Mouse (Mus musculus): ENCODE measurements around the gene Ckb. TPM values are rescaled to one million over a fixed set of nuclear protein-coding genes. Genes with fewer than 3 reads are reported as not detected.
"Not testable (repeated sequence)": the region's sequence is repeated elsewhere in the genome, so short reads cannot be mapped to it uniquely, and the experiment has no call there.

Gene Ckb
- polyA plus RNA-seq, 1 experiment, result 0.38 TPM

- Histone ChIP-seq H3K36me3 (ENCODE audit: control insufficient read depth) (no peaks in the 10 kb centered on the region; the same call in none of the 2 replicates), H3K9me3 (ENCODE audit: control insufficient read depth, low read length) (peaks cover 7% of the 10 kb centered on the region; the same call in 1 of the 2 replicates), H3K27me3 (ENCODE audit: control insufficient read depth) (peaks cover 43% of the 10 kb centered on the region), H3K4me3 (replicated peaks) (no peak overlapping the region), H3K4me1 (ENCODE audit: control insufficient read depth) (peaks cover 22% of the 10 kb centered on the region)
- TF ChIP-seq GATA1 (IDR thresholded peaks at IDR 0.05; ENCODE audit: low read length) (no peak), TAL1 (IDR thresholded peaks at IDR 0.05; ENCODE audit: low read length) (no peak)
These were observed 4.7 kb downstream of the Ckb start for GRCm38 (mm10) chr12:111667421-111667820.

- TF ChIP-seq TAL1 (IDR thresholded peaks at IDR 0.05; ENCODE audit: low read length), result no peak
- TF ChIP-seq GATA1 (IDR thresholded peaks at IDR 0.05; ENCODE audit: low read length), result no peak
These were observed 5.8 kb downstream of the Ckb start for GRCm38 (mm10) chr12:111666380-111666779.

GRCm38 (mm10) chr12:111665041-111665880 is 6.9 kb downstream of the Ckb start:
- Histone ChIP-seq H3K4me3 (replicated peaks) (no peak overlapping the region), H3K9me3 (ENCODE audit: control insufficient read depth, low read length) (no peaks in the 10 kb centered on the region; the same call in 1 of the 2 replicates), H3K4me1 (ENCODE audit: control insufficient read depth) (peaks cover 7% of the 10 kb centered on the region), H3K36me3 (ENCODE audit: control insufficient read depth) (peaks cover 5% of the 10 kb centered on the region), H3K27me3 (ENCODE audit: control insufficient read depth) (peaks cover 21% of the 10 kb centered on the region)
- TF ChIP-seq GATA1 (IDR thresholded peaks at IDR 0.05; ENCODE audit: low read length) (no peak), TAL1 (IDR thresholded peaks at IDR 0.05; ENCODE audit: low read length) (no peak)

More at GRCm38 (mm10) chr12:111666380-111666779, 5.8 kb downstream of the Ckb start:
- H3K9me3 ChIP-seq (ENCODE audit: control insufficient read depth, low read length), result peaks cover 4% of the 10 kb centered on the region; the same call in 1 of the 2 replicates
- H3K27me3 ChIP-seq (ENCODE audit: control insufficient read depth), result peaks cover 32% of the 10 kb centered on the region
- peaks cover 2% of the 10 kb centered on the region for H3K36me3 ChIP-seq (ENCODE audit: control insufficient read depth)
- H3K4me1 ChIP-seq (ENCODE audit: control insufficient read depth), result peaks cover 13% of the 10 kb centered on the region
- no peak overlapping the region for H3K4me3 ChIP-seq (replicated peaks)

GRCm38 (mm10) chr12:111664144-111664634 is 7.9 kb downstream of the Ckb start:
- TF ChIP-seq TAL1 (IDR thresholded peaks at IDR 0.05; ENCODE audit: low read length) (no peak), GATA1 (IDR thresholded peaks at IDR 0.05; ENCODE audit: low read length) (no peak)
- Histone ChIP-seq H3K4me1 (ENCODE audit: control insufficient read depth) (peaks cover 7% of the 10 kb centered on the region), H3K9me3 (ENCODE audit: control insufficient read depth, low read length) (no peaks in the 10 kb centered on the region), H3K4me3 (replicated peaks) (no peak overlapping the region), H3K27me3 (ENCODE audit: control insufficient read depth) (peaks cover 10% of the 10 kb centered on the region), H3K36me3 (ENCODE audit: control insufficient read depth) (peaks cover 12% of the 10 kb centered on the region)

- Histone ChIP-seq H3K4me3 (replicated peaks) (no peak overlapping the region), H3K36me3 (ENCODE audit: control insufficient read depth) (peaks cover 14% of the 10 kb centered on the region), H3K4me1 (ENCODE audit: control insufficient read depth) (peaks cover 3% of the 10 kb centered on the region), H3K27me3 (ENCODE audit: control insufficient read depth) (peaks cover 3% of the 10 kb centered on the region), H3K9me3 (ENCODE audit: control insufficient read depth, low read length) (no peaks in the 10 kb centered on the region)
- no peak for TF ChIP-seq GATA1 (IDR thresholded peaks at IDR 0.05; ENCODE audit: low read length)
- no peak for TF ChIP-seq TAL1 (IDR thresholded peaks at IDR 0.05; ENCODE audit: low read length)
These were observed 8.7 kb downstream of the Ckb start for GRCm38 (mm10) chr12:111663228-111664143.

- not testable (repeated sequence) for H3K27me3 ChIP-seq (ENCODE audit: control insufficient read depth); H3K4me1 ChIP-seq (ENCODE audit: control insufficient read depth); H3K4me3 ChIP-seq (replicated peaks); H3K9me3 ChIP-seq (ENCODE audit: control insufficient read depth, low read length)
- peaks cover 30% of the 10 kb centered on the region for H3K36me3 ChIP-seq (ENCODE audit: control insufficient read depth)
These were observed 10.6 kb downstream of the Ckb start for GRCm38 (mm10) chr12:111661554-111661953.

GRCm38 (mm10) chr12:111660628-111661027 is 11.5 kb downstream of the Ckb start:
- Histone ChIP-seq H3K27me3 (ENCODE audit: control insufficient read depth) (no peaks in the 10 kb centered on the region), H3K36me3 (ENCODE audit: control insufficient read depth) (peaks cover 39% of the 10 kb centered on the region), H3K9me3 (ENCODE audit: control insufficient read depth, low read length) (no peaks in the 10 kb centered on the region), H3K4me3 (replicated peaks) (no peak overlapping the region), H3K4me1 (ENCODE audit: control insufficient read depth) (no peaks in the 10 kb centered on the region; the same call in 1 of the 2 replicates)
- no peak for TF ChIP-seq TAL1 (IDR thresholded peaks at IDR 0.05; ENCODE audit: low read length)
- no peak for TF ChIP-seq GATA1 (IDR thresholded peaks at IDR 0.05; ENCODE audit: low read length)

GRCm38 (mm10) chr12:111659331-111659730 is 12.8 kb downstream of the Ckb start:
- Histone ChIP-seq H3K4me3 (replicated peaks) (no peak overlapping the region), H3K9me3 (ENCODE audit: control insufficient read depth, low read length) (no peaks in the 10 kb centered on the region), H3K36me3 (ENCODE audit: control insufficient read depth) (peaks cover 52% of the 10 kb centered on the region), H3K4me1 (ENCODE audit: control insufficient read depth) (no peaks in the 10 kb centered on the region; the same call in 1 of the 2 replicates), H3K27me3 (ENCODE audit: control insufficient read depth) (no peaks in the 10 kb centered on the region)
- TF ChIP-seq GATA1 (IDR thresholded peaks at IDR 0.05; ENCODE audit: low read length), result no peak
- TF ChIP-seq TAL1 (IDR thresholded peaks at IDR 0.05; ENCODE audit: low read length), result no peak

- Histone ChIP-seq H3K4me1 (ENCODE audit: control insufficient read depth) (no peaks in the 10 kb centered on the region), H3K9me3 (ENCODE audit: control insufficient read depth, low read length) (no peaks in the 10 kb centered on the region), H3K4me3 (replicated peaks) (no peak overlapping the region), H3K27me3 (ENCODE audit: control insufficient read depth) (no peaks in the 10 kb centered on the region), H3K36me3 (ENCODE audit: control insufficient read depth) (peaks cover 82% of the 10 kb centered on the region)
- TF ChIP-seq GATA1 (IDR thresholded peaks at IDR 0.05; ENCODE audit: low read length) (no peak), TAL1 (IDR thresholded peaks at IDR 0.05; ENCODE audit: low read length) (no peak)
These were observed 16.4 kb downstream of the Ckb start for GRCm38 (mm10) chr12:111655695-111656094.

Data from erythroblast, embryonic 14.5 days (primary cell).